Comparison of ENCODE assay signal across 24 mouse cellular contexts in the genomic region with DNA sequence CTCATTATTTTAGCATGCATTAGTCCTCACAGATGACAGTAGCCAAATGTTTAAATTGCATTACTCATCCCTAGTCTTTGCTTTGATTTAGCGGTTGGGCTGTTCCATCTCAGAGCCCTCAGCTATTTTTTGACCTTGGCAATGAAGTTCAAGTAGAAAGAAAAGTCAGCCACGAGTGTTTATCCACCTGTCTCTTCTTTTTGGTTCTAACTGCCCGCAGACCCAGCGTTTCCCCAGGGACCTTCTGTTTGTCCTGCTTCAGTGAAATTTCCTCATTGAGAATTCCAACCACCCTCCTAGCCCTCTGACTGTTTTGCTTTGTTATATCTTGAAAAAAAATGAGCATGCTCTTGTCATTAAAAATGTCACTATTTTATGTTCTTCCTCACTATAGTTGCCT.
DNase-seq lines count a peak whose midpoint lies in the region; ATAC-seq and TF ChIP-seq lines count a peak whose summit lies in the region.
"Had no signal": no experiment of that assay in that cellular context is flagged by ENCODE, and none has a peak within 500 bp of the region (broad histone marks: within the 10 kb centered on the region; RNA-seq: fewer than 3 reads in every experiment).

No protein-coding gene starts in this region.

- no peak for TF ChIP-seq CTCF in C2C12 (IDR thresholded peaks at IDR 0.05; ENCODE audit: control insufficient read depth, insufficient read depth, insufficient read length)
- TF ChIP-seq CTCF in brain, embryonic 14.5 days (IDR thresholded peaks at IDR 0.05; ENCODE audit: borderline replicate concordance, extremely low read depth, insufficient read depth, insufficient read length) = no peak

- no peaks in the 10 kb centered on the region for H3K27me3 ChIP-seq in midbrain, embryonic 14.5 days (ENCODE audit: control insufficient read depth, insufficient read depth, low read length)
- no peaks in the 10 kb centered on the region for H3K27me3 ChIP-seq in midbrain, embryonic 15.5 days (replicated peaks)
- no peaks in the 10 kb centered on the region for H3K27me3 ChIP-seq in C2C12 (ENCODE audit: control insufficient read depth, insufficient read depth, insufficient read length)
- no peaks in the 10 kb centered on the region for H3K27me3 ChIP-seq in myocyte (ENCODE audit: control insufficient read depth, insufficient read depth, insufficient read length)
- no peaks in the 10 kb centered on the region for H3K27me3 ChIP-seq in neural tube, embryonic 15.5 days (replicated peaks)
- H3K27me3 ChIP-seq: embryonic facial prominence, embryonic 12.5 days; forebrain, embryonic 13.5 days; forebrain, embryonic 15.5 days; Patski had no signal

- no peak overlapping the region for H3K4me3 ChIP-seq in midbrain, embryonic 14.5 days (replicated peaks; ENCODE audit: low read depth, low read length)
- no peak overlapping the region for H3K4me3 ChIP-seq in midbrain, embryonic 15.5 days
- H3K4me3 ChIP-seq in C2C12 (ENCODE audit: insufficient read depth, poor library complexity, severe bottlenecking) = no peak overlapping the region
- H3K4me3 ChIP-seq in myocyte = no peak overlapping the region
- no peak overlapping the region for H3K4me3 ChIP-seq in neural tube, embryonic 15.5 days (replicated peaks)
- H3K4me3 ChIP-seq: embryonic facial prominence, embryonic 10.5 days; embryonic facial prominence, embryonic 12.5 days; forebrain, embryonic 13.5 days; forebrain, embryonic 15.5 days had no signal

- H3K9ac ChIP-seq in midbrain, embryonic 14.5 days (replicated peaks; ENCODE audit: low read length) = no peak overlapping the region
- H3K9ac ChIP-seq in midbrain, embryonic 15.5 days = no peak overlapping the region
- H3K9ac ChIP-seq in neural tube, embryonic 15.5 days (replicated peaks) = no peak overlapping the region
- H3K9ac ChIP-seq: embryonic facial prominence, embryonic 12.5 days; forebrain, embryonic 13.5 days; forebrain, embryonic 15.5 days; forebrain, postnatal 0 days had no signal

- ATAC-seq in midbrain, embryonic 14.5 days (ENCODE audit: low FRiP score, low TSS enrichment) = no peak
- no peak for ATAC-seq in midbrain, embryonic 15.5 days (replicated peaks)
- ATAC-seq in neural tube, embryonic 15.5 days (ENCODE audit: low FRiP score) = no peak
- ATAC-seq: activated CD4-positive, CD25-positive, alpha-beta regulatory T cell, adult 4 months; forebrain, embryonic 13.5 days; forebrain, embryonic 15.5 days; forebrain, postnatal 0 days; Patski had no signal

- TF ChIP-seq POLR2A in brain, embryonic 14.5 days (IDR thresholded peaks at IDR 0.05; ENCODE audit: borderline replicate concordance, extremely low read depth, insufficient read depth, insufficient read length, poor library complexity, severe bottlenecking) = no peak
- no peak for TF ChIP-seq POLR2A in myocyte (IDR thresholded peaks at IDR 0.05; ENCODE audit: insufficient read length, low read depth)

- no peaks in the 10 kb centered on the region for H3K79me3 ChIP-seq in C2C12 (ENCODE audit: low read depth)

- no peak overlapping the region for H3K27ac ChIP-seq in midbrain, embryonic 14.5 days (replicated peaks; ENCODE audit: low read depth, low read length)
- H3K27ac ChIP-seq in midbrain, embryonic 15.5 days = no peak overlapping the region
- H3K27ac ChIP-seq in neural tube, embryonic 15.5 days (replicated peaks) = no peak overlapping the region
- H3K27ac ChIP-seq: embryonic facial prominence, embryonic 10.5 days; embryonic facial prominence, embryonic 12.5 days; forebrain, embryonic 13.5 days; forebrain, embryonic 15.5 days had no signal

- DNase-seq in midbrain, embryonic 14.5 days = peak; percentile 2
- peak; percentile 7 for DNase-seq in brain, embryonic 14.5 days (ENCODE audit: low read depth)
- DNase-seq in frontal cortex, postnatal 25 days (ENCODE audit: low spot score in 2 of 2) = no peak
- no peak for DNase-seq in ovary, postnatal 36 days (ENCODE audit: low spot score)
- DNase-seq: adrenal gland, adult 8-10 months; adrenal gland, postnatal 14 days; adrenal gland, postnatal 36 days; cerebellum, adult 11-12 months; cerebellum, adult 2 months; cerebellum, adult 9-10 months; cerebellum, postnatal 10 days; cerebellum, postnatal 25 days; forebrain, postnatal 0 days had no signal

- H3ac ChIP-seq in C2C12 (ENCODE audit: control insufficient read depth, insufficient read length, low read depth) (no peak overlapping the region), myocyte (ENCODE audit: control insufficient read depth, insufficient read length) (no peak overlapping the region)

- 71% methylated on average over 4 of the region's 4 CpGs for WGBS in midbrain, embryonic 14.5 days
- WGBS in midbrain, embryonic 15.5 days = 73% methylated on average over 4 of the region's 4 CpGs
- 71% methylated on average over 4 of the region's 4 CpGs for WGBS in neural tube, embryonic 15.5 days

- H3K9me3 ChIP-seq in midbrain, embryonic 14.5 days (ENCODE audit: control insufficient read depth, low read length) = no peaks in the 10 kb centered on the region
- no peaks in the 10 kb centered on the region for H3K9me3 ChIP-seq in midbrain, embryonic 15.5 days
- H3K9me3 ChIP-seq in neural tube, embryonic 15.5 days (replicated peaks) = no peaks in the 10 kb centered on the region
- H3K9me3 ChIP-seq: embryonic facial prominence, embryonic 10.5 days; embryonic facial prominence, embryonic 12.5 days; forebrain, embryonic 13.5 days; forebrain, embryonic 15.5 days; G1E had no signal

- H3K79me2 ChIP-seq in C2C12 (ENCODE audit: control insufficient read depth, insufficient read depth) = no peaks in the 10 kb centered on the region
- no peaks in the 10 kb centered on the region for H3K79me2 ChIP-seq in myocyte (ENCODE audit: control insufficient read depth, insufficient read depth)

- no peaks in the 10 kb centered on the region for H3K36me3 ChIP-seq in midbrain, embryonic 14.5 days (ENCODE audit: control insufficient read depth, insufficient read depth, low read length)
- no peaks in the 10 kb centered on the region for H3K36me3 ChIP-seq in midbrain, embryonic 15.5 days (replicated peaks)
- no peaks in the 10 kb centered on the region for H3K36me3 ChIP-seq in C2C12 (ENCODE audit: control insufficient read depth, insufficient read depth)
- H3K36me3 ChIP-seq in myocyte (ENCODE audit: control insufficient read depth, insufficient read depth) = no peaks in the 10 kb centered on the region
- H3K36me3 ChIP-seq in neural tube, embryonic 15.5 days = no peaks in the 10 kb centered on the region
- H3K36me3 ChIP-seq: embryonic facial prominence, embryonic 10.5 days; embryonic facial prominence, embryonic 12.5 days; forebrain, embryonic 15.5 days; G1E had no signal

- H3K4me1 ChIP-seq in midbrain, embryonic 14.5 days (ENCODE audit: control insufficient read depth, insufficient read depth, low read length) = no peaks in the 10 kb centered on the region
- no peaks in the 10 kb centered on the region for H3K4me1 ChIP-seq in midbrain, embryonic 15.5 days
- no peaks in the 10 kb centered on the region for H3K4me1 ChIP-seq in neural tube, embryonic 15.5 days
- H3K4me1 ChIP-seq: embryonic facial prominence, embryonic 10.5 days; embryonic facial prominence, embryonic 12.5 days; forebrain, embryonic 13.5 days; forebrain, embryonic 15.5 days had no signal

- no peak overlapping the region for H3K4me2 ChIP-seq in midbrain, embryonic 14.5 days (ENCODE audit: low read length)
- no peak overlapping the region for H3K4me2 ChIP-seq in midbrain, embryonic 15.5 days
- peak overlapping the region; percentile 48 for H3K4me2 ChIP-seq in myocyte (ENCODE audit: low read depth)
- no peak overlapping the region for H3K4me2 ChIP-seq in neural tube, embryonic 15.5 days
- H3K4me2 ChIP-seq: embryonic facial prominence, embryonic 12.5 days; forebrain, embryonic 13.5 days; forebrain, embryonic 15.5 days had no signal

TF ChIP-seq in C2C12, 6 proteins besides CTCF, POLR2A, EP300 and RAD21:
- TF ChIP-seq CEBPB (IDR thresholded peaks at IDR 0.05; ENCODE audit: low read depth) (no peak), MYOD1 (IDR thresholded peaks at IDR 0.05; ENCODE audit: control insufficient read depth, insufficient read length, low read depth) (peak; percentile 90)
TF ChIP-seq in C2C12: peak in this region for 1.

TF ChIP-seq in myocyte, 11 proteins besides CTCF, POLR2A, EP300 and RAD21:
- no peak for TF ChIP-seq E2F4 (IDR thresholded peaks at IDR 0.05; ENCODE audit: insufficient read depth)
- TF ChIP-seq SRF (IDR thresholded peaks at IDR 0.05; ENCODE audit: control insufficient read depth, insufficient read length, low read depth) = no peak
- no peak for TF ChIP-seq MAX (IDR thresholded peaks at IDR 0.05; ENCODE audit: low read depth)
- no peak for TF ChIP-seq USF1 (IDR thresholded peaks at IDR 0.05; ENCODE audit: low read depth)
- TF ChIP-seq CEBPB (IDR thresholded peaks at IDR 0.05; ENCODE audit: insufficient read depth, poor library complexity, severe bottlenecking) = no peak
- TF ChIP-seq TCF3 (IDR thresholded peaks at IDR 0.05; ENCODE audit: insufficient read length, low read depth) = no peak
- no peak for TF ChIP-seq POLR2AphosphoS2 (IDR thresholded peaks at IDR 0.05; ENCODE audit: insufficient read length, low read depth)
- no peak for TF ChIP-seq MYOG (IDR thresholded peaks at IDR 0.05; ENCODE audit: control insufficient read depth in 1 of 3, insufficient read depth in 1 of 3, insufficient read length in 2 of 3, low read depth in 2 of 3)
- peak in 2 of 3 experiments; percentile 47 to 56 for TF ChIP-seq MYOD1 (IDR thresholded peaks at IDR 0.05; ENCODE audit: control insufficient read depth in 1 of 3, insufficient read length in 2 of 3, low read depth in 2 of 3)
- TF ChIP-seq TCF12 (IDR thresholded peaks at IDR 0.05; ENCODE audit: insufficient read depth, poor library complexity, severe bottlenecking) = peak; percentile 7

Comparison
In these comparisons a context has a peak if more than half of its experiments do, and no peak if none do; other contexts are left out.
1. DNase-seq: peak in midbrain, embryonic 14.5 days (single experiment) and brain, embryonic 14.5 days (single experiment); none in frontal cortex, postnatal 25 days (0 of 2) and ovary, postnatal 36 days (single experiment).